Mouse (Mus musculus) left cerebral cortex, postnatal 14 days (tissue): ENCODE results near the gene Prdm12. TPM values are rescaled to one million over a fixed set of nuclear protein-coding genes. Genes with fewer than 3 reads are reported as not detected.

Source experiments
- DNase-seq, 2 experiments: peaks; one replicate each; pipeline ENCODE4 v3.0.0; 2021 to 2022; ENCODE audit warnings: low spot score in 2 of 2, mixed read lengths in 1 of 2
- intact Hi-C: fragments of 180-260 bp; cut with DNase I; formaldehyde crosslinking; loops from one replicate; pipeline ENCODE4 v1.15.1; 2025
- long read RNA-seq, 2 experiments: library from polyadenylated mRNA; stranded (forward); transcript quantifications; one replicate each; pipeline ENCODE4 v2.0.0; 2021
- total RNA-seq, 2 experiments: library from RNA; stranded (reverse); gene quantifications; 2 replicates each; pipeline ENCODE4 v1.2.3; 2021

Prdm12 gene
- total RNA-seq, result under 1 TPM; 0.13 to 0.66 TPM
- long read RNA-seq, experiment 1, result 0 reads
- long read RNA-seq, experiment 2, result 0 reads

- no peak for DNase-seq
- intact Hi-C loops, result no loop called here
Observed at GRCm38 (mm10) chr2:31639901-31640608, at the start of gene Prdm12. Prdm12 (plus strand) TSS chr2:31640037.

DNA sequence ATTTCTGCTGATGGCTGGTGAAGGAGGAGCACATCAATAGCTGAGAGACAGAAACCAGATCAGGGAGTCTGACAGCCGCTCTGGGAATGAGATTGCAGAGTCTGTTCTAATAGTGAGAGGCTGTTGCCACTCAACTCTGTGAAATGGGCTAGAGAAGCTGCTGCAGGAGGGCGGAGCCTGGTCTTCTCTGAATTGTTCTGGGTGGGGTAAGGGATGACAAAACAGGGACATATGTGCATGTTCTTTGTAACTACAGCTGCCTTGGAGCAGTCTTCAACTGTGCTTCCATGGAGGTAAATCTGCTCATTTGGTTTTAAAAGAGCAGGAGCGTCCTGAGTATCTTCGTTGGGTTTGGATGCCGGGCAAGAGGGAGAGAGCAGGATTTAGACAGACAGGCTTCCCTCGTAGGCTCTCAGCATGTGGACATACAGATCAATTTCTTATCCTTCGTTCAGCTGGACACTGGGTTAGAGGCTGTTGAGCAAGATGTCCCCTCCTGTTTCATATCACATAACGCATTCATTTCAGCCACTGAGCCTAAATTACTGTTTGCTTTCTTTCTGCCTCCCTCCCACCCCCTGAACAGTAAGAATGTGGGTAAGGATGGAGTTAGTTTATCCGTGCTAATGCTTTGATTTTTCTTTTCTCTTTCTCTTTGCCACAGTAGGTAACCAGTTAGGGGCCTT lies 47.9 kb upstream of the Prdm12 start:
- intact Hi-C loops, result no loop called here
- no peak for DNase-seq

- intact Hi-C loops, result no loop called here
- DNase-seq, result no peak
Observed at GRCm38 (mm10) chr2:31607555-31607954, 32.3 kb upstream of the Prdm12 start.

- intact Hi-C loops, result no loop called here
Observed at GRCm38 (mm10) chr2:31609859-31610261, 30.0 kb upstream of the Prdm12 start.

DNA sequence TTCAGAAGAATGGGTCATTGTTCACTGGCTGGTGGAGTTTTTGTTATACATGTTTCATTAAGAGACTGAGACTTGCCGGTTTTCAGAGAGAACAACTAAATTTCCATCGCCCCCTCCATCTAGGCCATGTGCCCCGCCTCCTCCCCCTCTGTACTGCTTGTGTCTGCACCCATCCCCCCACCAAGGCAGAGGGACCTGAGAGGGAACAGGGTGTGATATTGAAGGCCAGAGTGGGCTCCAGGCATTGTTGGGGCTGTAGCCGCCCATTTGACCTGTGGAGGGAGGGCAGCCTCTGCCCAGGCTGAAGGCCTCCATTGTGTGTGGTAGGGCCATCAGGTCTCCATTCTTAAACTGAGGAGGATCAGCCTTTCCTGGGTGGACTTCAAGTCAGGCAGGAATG lies 28.9 kb upstream of the Prdm12 start:
- intact Hi-C loops, result no loop called here

More at GRCm38 (mm10) chr2:31609859-31610261, 30.0 kb upstream of the Prdm12 start:
- peak in 1 of 2 experiments; percentile 15 for DNase-seq

DNA sequence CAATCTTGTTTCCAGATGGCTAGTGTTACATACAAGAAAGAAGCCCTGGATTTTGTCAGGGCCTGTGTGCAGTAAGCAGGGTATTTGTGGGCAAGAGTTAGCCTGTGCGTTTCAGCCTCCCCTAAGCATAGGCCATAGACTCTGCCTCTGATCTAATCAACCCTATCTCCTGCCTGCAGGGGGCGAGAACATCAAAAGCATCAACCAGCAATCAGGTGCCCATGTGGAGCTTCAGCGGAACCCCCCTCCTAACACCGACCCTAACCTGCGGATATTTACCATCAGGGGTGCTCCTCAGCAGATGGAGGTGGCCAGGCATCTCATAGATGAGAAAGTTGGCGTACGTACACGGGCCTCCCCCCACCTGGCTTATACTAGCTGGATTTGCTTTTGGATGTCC lies 28.4 kb upstream of the Prdm12 start:
- DNase-seq, result peak in 1 of 2 experiments; percentile 20
- intact Hi-C loops, result no loop called here

More for the DNA sequence above, 28.9 kb upstream of the Prdm12 start:
- peak in 1 of 2 experiments; percentile 12 for DNase-seq

DNA sequence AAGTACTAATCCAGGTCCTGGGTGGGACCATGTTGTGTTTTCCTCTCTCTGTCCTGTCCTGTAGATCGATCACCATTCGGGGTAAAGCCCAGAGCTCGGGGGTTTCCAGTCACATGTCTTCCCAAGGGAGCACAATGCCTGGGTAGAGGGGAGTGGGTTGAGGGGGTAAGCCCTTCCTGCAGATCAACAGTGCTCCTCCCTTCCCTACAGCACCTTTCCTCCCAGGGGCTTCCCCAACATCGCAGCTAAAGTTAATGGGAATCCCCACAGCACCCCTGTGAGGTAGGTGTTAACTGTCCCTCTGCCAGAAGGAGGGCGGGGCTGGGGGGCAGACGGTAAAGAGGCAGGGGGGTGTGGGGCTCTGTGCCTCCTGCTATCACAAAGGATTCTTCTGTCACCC lies 27.2 kb upstream of the Prdm12 start:
- DNase-seq, result no peak
- intact Hi-C loops, result no loop called here

GRCm38 (mm10) chr2:31613781-31614180 lies 26.1 kb upstream of the Prdm12 start:
- intact Hi-C loops, result no loop called here
- no peak for DNase-seq

DNA sequence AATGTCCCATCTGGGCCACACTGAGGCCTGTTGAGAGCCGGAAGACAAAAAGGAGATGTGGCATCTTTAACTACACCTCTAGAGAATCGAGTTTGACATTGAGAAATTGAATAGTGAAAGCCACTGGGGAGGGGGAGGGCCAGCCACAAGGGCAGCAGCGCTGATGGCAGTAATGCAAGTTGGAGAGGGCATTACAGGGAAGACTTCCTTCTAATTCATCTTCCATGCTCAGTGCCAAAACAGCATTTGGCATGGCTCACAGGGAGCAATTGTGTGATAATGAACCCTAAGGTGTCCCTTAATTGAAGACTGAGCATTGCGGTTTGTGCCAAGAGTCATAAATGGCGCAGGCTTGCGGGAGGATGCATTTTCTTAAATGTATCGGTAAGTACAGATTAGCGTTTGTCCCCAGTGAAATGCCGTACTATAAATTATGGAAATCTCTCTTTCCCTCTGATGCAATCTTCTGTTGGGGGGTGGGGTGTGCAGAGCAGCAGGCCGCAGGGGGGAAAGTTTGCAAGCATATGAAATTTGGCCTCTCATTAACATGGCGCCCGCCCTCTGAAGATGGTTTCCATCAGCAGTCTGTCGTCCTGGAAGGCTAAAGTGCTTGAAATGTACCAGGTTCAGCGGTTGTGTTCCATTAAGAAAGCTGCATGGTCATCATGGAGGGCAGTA lies 21.2 kb upstream of the Prdm12 start:
- DNase-seq, result no peak
- intact Hi-C loops, result no loop called here

DNA sequence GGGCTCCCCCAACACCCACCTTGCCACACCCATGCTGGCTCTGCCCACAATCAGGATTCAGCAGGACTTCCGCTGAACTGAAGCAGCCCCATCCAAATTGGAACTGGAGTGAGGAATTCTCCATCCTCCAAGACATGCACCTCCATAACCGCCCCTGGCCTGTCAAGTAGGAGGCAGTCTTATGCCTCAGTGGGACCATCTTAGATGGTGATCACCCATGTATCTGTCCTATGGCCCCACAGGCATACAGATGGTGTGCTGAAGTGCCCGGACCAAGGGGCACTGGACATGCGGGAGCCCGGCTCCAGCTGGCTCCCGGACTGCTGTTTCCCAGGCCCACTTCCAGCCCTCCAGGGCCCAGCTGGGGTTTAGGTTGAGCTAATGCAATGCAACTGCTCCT lies 20.6 kb upstream of the Prdm12 start:
- no peak for DNase-seq
- intact Hi-C loops, result no loop called here

DNA sequence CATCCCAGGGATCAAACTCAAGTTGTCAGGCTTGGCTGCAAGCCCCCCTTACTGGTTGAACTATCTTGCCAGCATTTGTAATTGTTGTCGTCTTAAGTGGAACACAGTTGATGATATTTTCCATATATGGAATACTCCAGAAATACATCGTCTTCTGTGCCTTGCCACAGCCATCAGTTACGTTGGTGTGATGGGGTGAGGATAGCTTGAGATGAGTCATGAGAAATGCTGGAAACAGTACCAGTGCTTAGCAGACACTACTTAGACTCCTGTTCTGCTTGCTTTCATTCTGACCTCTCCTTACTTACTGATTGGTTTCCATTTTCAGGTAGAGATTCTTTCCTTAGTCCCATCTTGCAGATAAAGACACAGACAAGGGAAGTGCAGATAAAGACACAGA lies 6.3 kb upstream of the Prdm12 start:
- no peak for DNase-seq
- intact Hi-C loops, result no loop called here

DNA sequence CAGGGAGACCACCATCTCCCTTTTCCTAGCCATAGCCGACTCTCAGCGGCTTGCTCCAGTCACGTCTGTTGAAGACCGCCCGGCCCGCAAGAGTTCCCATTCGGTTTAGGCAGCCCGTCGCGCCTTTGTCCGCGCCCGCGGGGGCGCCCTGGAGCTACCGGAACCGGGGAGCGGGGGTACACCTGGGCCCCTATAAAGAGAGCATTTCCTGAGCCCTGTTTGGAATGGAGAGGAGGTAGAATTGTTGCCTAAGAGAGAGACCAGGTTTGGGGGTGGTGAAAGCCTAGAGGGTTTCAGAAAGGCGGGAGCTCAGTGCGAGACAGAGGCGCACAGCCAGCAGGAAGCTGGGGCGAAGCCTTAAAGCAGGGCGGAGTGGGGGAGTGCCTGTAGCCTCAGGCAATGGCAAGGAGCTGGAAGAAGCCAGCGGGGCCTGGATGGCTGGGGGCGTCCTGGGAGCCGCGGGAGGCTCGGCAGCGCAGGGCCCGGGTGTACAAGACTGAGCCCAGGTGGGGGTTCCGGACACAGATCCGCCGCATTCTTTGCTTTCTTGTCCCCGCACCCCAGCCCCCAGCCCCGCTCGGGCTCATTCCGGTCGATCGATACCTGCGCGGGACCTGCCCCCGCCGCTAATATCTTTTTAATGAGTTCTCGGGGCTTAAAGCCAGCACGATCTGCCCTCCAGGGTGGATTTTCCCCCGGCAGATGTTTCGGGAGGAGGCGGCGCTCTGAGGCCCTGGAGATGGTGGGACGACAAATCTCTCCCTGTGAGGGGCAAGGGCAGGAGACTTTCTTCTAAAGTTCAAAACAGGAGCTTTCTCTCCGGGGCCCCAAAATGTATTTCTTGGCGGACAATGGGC lies 4.3 kb upstream of the Prdm12 start:
- intact Hi-C loops, result no loop called here
- no peak for DNase-seq

DNA sequence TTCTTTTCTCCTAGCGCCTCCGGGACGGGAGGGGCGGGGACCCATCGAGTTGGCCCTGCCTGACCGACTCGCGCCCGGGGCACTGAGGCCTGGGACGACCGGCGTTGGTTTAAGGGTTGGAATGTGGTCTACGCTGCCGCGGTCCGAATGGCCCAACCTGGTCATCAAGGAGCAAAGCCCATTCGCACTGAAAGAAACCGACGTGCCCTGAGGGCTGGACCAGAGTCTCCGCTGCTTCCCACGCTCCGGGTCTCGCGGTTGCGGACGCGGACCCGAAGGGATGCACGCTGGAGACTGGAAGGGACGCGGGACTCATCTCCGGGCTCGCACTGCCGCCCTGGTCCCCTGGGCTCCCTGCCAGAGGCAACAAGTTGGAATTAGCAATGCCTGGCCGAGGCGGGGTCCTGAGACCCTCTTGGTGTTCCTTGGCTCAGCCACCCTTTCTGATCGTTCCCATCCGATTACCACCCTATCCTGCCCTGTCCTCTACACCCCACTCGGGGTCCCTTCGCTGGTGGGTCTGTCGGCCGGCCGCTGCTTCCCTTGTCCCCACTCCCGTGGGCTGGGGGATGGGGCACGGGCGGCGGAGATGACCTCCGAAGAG lies 3.6 kb upstream of the Prdm12 start:
- DNase-seq, result no peak
- intact Hi-C loops, result no loop called here

DNA sequence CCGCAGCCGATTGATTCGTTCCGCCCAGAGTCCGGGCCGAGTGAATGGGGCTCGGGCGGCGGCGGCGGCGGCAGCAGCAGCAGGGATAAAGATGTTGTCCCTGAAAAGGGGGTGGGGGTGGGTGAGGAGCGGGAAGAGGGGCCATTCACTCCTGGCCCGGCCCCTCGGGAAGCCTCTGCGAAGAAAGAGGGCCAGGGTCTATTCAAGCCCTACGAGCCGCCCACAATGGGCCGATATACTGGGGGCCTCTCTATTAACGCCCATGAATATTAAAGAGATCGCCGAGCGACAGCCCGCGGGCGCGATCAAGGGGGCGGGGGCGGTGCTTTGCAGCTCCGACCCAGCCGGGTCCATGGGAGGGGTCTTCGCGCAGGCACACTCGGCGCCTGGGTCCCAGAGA lies 3.1 kb upstream of the Prdm12 start:
- intact Hi-C loops, result no loop called here
- DNase-seq, result no peak

GRCm38 (mm10) chr2:31637311-31637710 lies 2.5 kb upstream of the Prdm12 start:
- intact Hi-C loops, result no loop called here
- DNase-seq, result no peak

GRCm38 (mm10) chr2:31637807-31638206 lies 2.0 kb upstream of the Prdm12 start:
- intact Hi-C loops, result no loop called here
- peak in 1 of 2 experiments; percentile 23 for DNase-seq

DNA sequence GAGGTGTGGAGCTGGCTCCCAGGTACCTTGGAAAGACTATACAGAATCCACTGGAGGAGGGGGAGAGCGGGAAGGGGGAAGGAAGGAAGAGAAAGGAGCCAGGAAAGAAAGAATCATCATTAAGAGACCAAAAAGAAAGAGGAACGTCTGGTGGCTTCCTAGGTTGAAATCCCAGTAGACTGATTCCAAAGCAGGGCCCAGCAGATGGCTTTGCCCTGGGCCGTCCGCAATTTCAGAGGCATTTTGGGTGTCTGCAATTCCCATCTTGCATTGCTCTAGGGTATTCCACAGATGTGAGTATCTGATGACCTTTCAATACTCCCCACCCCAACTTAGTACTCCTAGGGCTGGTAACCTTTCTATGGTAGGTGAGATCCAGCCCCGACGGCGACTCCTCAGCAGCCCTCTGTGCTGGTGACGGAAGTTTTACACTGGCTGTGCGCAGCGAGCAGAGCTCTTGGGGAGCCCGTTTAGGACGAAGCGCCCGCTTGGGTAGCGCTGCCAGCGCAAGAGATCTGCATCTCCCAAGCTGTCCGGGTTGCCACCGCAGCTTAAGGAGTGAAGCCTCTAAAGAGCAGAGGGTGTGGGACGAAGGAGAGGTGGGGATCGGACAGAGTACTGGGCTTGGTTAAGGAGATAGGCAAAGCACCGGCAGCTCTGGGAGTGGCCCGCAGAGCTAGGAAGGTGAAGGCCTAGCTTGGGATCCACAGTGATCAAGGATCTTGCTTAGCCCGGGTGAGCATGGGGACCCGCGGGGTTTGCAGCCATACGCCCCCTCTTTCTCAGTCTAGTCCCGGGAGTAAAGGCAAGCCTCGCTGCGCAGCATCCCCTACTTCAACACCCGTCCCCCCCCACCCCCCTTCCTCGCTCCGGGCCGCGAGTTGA lies 1.0 kb upstream of the Prdm12 start:
- DNase-seq, result no peak
- intact Hi-C loops, result no loop called here

- DNase-seq, result no peak
- intact Hi-C loops, result no loop called here
Observed at GRCm38 (mm10) chr2:31639466-31639760, 424 bp upstream of the Prdm12 start.
